Mouse (Mus musculus) embryo, embryonic 11 days (tissue): ENCODE measurements at regions not wholly inside any gene's neighbourhood (a gene's known extent, or its start where the extent isn't known, plus 50 kb on each side); places are given as distances from the start of the nearest gene placed in this dataset.

ENCODE experiments used
- DNase-seq: peaks from one replicate; pipeline ENCODE4 v3.0.0-alpha.2; 2015

DNA sequence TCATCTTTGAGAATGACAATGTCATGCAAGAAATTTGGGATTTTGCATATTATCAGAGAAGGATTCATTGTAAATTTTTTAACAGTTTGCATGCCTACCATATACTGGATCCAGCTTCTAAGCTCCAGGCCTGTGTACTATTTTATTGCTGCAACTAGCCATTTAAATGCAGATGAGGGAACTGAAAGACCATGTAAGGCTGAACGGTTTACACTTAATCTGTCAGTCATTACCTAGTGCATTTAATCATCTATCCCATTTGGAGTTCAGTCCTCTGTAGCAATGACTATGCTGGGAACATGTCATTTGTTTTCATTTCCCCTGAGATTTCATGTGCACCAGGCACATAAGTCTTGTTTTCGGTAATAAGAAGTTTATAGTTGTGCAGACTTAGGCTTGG lies 631.8 kb upstream of the Gm21961 start:
- DNase-seq = no peak

DNA sequence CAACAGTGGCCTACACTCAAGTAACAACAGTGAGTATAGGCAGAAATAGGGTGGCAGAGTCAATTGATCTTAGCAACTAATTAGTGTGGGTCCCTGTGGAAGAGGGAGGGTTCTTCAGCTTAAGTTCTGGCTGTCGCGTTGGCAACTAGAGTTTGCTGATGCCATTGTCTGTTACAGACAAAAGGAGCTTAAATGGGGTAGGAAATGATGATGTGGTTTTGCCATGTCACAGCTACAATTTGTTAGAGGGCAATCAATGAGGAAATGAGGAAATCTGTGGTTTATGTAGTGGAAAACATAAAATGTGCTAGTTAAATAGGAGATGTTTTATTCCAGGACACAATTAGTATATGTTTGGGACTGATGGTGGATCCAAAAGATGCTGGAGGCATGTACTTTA lies 624.8 kb upstream of the Gm21961 start:
- no peak for DNase-seq

DNA sequence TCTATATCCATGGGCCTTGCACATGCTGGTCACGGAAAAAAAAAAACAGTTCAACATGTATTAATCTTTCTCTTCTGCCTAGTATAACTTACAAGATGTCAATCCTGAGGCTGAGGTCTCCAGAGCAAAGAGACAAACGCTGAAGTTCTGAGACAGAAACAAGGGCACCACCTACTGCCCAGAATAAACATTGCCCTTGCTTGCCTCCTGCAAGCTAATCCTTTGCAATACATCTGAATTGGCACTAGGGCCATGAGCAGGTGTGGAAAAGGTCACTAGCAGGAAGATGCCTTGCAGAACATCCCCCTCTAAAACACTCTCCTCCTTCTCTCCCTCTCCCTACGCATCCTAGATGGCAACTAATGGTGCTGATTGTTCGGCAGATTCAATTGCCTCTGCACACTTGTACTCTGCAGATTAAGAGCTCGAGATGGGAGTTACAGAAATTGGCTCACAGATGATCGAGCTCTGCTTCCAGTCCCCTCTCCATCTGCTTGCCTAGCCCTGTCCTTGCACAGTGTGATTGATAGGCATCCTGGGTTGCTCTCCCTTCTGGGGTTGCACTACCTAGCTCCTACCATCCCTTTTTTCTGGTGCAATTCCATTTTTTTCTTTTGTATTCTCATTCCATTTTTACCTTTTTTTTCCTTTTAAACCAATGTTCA lies 622.9 kb upstream of the Gm21961 start:
- peak; percentile 70 for DNase-seq

DNA sequence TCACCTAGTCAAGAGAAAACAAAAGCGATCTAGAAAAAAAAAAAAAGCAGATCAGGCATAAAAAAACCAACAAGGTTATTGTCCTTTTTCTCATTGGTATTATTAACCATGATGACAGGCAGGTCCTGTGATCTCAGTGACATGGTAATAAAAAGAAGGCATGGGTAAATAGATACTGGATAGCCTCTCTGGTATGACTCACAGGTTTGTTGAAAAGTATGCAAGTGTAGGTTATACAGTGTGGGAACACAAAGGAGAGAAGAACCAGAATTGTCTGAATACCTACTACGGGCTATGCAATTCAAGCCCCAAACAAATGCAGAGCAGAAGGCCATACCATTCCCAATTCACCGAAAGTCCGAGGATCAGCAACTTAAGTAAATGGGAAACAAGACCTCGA lies 617.7 kb upstream of the Gm21961 start:
- DNase-seq = no peak

DNA sequence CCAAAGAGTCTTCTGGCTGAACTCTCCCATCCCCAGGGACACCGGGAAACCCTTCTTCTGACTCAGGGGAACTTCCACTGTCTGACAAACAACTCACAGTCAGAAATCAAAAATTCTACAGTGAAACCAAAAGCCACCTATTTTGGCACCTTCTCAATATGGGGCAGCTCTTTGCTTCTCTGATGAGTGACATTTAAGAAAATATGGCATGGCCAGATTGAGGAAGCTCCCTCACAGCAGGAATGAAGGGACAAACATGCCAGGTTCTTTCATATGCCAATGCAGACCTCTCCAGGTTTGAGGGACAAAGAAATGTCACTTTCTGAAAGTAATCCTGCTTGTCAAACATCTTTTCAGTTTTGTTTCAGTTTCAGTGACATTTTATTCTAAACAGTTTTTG lies 615.8 kb upstream of the Gm21961 start:
- no peak for DNase-seq

DNA sequence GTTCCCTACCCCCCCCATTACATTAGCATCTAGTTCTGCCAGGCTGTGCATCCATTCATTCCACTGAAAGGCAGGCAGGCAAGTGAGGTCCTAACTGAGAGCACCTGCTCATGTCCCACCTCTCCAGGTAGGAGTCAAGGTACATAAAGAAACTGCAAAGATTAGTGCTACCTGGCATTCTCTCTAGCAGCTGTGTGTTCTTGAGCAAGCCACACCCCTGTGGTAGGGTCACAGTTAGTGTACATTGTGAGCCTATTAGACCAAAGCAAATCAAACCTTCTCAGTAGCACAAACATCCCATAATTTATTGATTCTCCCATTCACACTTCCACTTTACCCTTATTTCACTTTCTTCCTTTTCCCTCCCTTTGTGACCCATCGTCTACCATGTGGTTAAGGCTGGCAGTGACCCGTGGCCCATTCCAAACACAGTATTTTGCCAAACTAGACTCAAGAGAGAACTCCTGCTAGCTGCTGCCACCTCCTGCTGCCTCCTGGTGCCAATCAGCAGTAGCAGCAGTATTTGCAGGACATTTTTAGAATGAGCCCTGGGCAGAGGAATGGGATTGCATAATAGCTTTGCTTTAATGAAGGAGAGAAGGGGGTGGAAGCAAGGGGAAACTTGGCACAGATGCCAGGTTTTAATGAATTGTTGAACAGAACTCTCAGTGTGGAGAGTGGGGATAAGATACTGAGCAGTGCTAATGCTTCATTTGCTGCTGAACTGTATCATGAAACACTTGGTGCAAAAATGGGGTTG lies 578.2 kb upstream of the Gm21961 start:
- DNase-seq = no peak

DNA sequence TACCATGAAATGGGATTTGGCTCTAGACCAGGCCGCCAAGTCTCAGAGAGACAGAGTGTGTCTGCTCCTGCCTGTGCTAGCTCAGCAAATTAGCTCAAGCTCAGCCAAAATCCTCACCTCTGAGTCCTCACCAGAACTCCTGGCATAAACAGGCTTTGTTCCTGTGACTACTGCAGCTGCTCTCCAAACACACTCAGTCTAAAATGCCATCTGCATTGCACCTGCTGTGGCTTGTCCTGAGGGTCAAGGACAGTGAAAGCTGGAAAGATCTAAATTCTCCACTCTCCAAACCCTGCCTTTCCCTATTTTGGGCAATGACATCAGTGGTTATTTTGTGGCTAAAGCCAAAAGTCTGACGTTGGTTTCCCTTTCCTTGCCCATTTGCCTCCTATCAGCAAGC lies 570.9 kb upstream of the Gm21961 start:
- DNase-seq = no peak

DNA sequence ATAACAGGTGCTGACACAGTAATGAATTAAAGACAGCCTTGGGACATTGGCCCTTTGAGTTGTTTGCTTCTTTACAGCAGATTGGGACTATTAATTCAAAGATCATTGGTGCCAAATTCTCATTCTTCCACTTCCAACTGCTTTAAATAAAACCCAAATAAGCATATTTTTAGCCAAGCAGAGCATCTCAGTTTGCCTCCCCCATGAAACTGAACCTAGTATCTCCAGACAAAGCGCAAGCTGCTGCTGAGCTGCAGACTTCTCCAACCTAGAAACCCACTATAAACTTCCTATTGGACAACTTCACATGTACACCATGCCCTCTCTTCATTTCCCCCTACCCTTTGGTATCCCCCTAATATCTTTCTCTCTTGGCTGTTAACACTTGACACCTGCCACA lies 564.6 kb upstream of the Gm21961 start:
- DNase-seq = no peak

DNA sequence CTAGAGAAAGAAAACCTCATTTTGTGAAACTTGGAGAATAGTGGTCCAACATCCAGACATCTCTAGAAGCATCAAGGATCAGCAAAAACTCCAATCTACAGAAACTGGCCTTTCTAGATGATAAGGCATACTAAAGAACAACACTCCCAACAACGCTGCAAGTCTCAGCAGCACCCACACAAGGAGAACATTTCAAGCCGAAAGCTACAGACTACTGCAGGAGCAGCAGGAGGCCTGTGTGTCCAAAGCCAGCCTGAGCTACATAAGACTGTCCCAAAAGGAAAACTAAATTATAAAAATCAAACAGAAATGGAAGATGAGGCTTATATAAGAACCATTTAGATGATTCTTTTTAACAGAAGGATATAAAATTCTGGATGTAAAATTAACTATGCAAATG lies 553.2 kb upstream of the Gm21961 start:
- DNase-seq = no peak

DNA sequence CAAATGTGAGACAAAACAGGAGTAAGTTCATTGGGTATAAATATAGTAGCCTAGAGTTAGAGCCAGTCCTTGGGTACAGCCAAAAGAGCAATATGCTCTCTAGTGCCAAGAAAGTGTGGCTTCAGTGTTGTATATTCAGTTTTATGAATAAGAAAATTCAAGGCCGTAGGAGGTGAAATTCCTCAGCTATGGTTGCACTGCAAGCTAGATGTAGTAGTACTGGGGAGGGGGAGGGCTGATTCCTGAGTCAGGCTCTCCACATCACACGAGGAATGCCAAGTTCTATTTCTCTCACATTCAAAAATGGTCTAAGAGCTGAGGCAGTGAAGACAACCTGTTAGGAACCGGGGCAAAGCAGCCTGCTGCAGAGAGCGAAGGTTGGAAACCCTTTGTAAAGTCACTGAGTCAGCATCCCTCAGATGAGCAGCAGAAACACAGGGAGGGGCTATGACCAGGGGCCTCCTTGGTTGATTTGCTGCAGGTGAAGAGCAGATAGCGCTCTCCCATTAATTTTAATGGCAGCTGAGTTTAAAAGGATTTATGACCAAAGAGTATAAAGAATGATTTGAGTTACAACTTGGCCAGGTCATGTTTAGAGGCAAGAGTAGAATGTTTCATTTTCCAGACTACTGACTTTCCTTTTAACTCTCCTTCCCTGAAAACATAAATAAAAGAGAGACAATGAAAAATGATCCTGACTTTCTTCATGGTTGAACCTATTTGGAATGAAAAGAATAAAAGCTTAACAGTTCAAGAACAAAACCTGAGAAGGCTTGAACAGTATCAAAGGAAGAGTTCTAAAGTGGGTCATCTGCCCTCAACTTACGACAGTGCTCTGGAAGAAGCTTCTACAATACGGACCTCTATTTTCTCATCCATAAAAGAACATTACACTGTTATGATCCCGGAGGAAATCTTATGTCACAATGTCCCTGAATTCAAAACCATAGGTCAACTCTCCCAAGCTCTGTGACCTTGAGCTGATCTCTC lies 543.4 kb upstream of the Gm21961 start:
- peak; percentile 1 for DNase-seq

DNA sequence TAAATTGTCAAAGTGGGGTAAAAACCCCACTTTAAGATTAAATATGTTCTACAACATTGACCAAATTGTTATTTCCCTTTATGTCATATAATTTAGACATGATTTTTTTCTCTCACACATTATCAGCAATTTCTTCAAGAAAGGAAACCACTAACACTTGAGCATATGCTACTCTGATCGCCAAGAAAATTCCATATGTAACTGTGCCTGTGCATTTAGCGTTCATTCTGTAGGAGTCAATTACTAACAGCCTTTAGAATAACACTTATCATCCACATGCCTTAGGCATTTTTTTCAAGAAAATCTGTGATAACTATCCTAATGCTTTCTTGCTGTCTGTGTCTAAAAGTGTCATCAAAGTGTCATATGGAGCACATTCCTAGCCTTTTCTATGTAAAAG lies 534.3 kb upstream of the Gm21961 start:
- no peak for DNase-seq

DNA sequence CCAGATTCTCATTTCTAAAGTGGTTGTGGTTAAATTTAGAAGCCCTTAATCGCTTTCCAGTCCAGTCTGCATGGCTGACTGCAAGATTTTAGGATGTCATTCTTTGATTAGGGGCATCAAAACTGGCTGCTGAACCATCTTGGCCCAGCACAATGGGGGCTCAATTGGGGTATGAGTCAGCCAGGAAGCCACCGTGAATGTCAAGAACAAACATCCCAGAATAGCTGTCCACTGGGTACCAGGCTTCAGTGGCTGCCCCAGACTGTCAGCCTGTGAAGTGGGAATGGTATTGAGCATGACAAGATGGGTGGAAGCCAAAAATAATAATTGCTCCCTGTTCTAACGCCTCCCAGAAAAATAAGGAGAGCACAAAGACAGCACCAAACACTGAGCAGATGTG lies 520.9 kb upstream of the Gm21961 start:
- DNase-seq = no peak

DNA sequence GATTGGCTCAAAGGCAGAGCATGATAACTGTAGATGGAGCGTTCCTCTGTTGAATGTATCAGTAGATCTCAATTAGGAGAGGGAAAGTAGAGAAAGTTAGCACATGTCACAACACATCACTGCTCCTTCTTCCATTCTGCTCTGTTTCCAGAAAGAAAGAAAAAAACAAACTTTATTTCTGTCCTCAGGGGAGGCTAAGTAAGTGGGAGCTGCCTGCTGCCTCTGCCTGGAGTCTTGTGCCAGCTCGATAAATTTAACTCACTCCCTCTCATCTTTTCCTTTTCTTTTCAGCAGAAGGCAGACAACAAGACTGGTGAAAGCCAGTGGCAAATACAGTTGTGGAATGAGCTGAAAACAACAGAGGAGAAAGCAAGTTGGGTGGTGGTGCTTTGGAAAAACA lies 517.5 kb upstream of the Gm21961 start:
- no peak for DNase-seq

DNA sequence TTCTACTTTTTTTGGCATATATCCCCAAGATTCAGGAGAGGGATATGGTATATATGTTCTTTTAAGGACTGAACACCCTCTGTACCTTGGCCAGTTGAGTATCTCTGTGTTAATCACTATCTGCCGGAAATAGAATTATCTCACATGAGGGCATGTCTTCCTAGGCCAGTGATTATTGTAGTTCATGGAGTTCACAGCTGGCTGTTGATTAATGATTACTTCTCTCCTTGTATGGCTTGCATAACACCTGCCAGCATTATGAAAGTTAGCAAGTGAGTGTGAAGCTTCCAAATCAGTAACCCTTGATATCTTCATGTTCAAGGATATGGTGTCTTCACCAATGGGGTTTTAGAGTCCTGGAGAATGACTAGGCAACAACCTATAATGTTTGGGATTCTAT lies 488.0 kb upstream of the Gm21961 start:
- DNase-seq = no peak

DNA sequence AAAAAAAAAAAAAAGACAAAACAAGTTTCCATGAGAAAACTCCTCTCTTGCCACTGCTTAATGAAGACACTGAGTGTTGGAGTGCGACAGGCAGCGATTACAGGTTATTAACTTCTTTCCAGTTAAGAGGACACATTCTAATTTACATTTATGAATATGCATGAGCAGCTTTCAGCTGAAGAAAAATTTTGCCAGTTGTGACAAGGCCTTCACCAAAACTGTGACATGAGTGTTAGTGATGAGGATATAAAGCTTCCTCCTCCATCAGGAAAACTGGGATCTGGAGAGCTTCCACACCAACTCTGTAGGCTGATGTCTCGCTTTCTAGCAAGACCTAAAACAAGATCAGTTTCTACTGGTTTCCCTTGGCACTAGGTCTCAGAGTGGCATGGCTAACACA lies 464.2 kb upstream of the Gm21961 start:
- no peak for DNase-seq

DNA sequence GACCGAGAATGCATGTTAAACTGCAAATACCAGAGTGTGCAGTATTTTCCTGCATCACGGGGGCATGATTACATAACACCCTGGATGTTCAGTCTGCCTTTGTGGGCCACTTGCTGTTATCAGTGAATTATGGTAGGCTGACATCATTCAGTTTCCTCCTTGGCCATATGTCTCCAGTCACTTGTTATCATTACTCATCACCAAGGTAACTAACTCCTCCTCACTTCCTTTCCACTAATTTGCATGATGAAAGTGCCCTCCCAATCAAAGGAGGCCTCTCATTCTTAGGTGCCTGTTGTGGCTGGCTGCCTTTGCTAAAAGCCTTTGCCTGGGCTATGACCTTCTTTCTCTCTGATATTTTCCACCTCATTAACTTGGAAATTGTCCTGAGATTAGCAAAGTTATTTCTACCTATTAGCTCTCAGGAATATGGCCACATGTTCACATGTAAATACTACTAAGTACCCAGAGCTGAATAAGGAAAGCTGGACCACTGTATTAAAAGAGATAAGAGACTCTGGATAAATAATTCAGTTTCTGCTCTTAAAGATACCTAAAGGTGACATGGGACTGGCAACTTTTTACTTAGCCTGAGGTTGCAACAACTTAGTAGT lies 440.6 kb upstream of the Gm21961 start:
- DNase-seq = peak; percentile 4

DNA sequence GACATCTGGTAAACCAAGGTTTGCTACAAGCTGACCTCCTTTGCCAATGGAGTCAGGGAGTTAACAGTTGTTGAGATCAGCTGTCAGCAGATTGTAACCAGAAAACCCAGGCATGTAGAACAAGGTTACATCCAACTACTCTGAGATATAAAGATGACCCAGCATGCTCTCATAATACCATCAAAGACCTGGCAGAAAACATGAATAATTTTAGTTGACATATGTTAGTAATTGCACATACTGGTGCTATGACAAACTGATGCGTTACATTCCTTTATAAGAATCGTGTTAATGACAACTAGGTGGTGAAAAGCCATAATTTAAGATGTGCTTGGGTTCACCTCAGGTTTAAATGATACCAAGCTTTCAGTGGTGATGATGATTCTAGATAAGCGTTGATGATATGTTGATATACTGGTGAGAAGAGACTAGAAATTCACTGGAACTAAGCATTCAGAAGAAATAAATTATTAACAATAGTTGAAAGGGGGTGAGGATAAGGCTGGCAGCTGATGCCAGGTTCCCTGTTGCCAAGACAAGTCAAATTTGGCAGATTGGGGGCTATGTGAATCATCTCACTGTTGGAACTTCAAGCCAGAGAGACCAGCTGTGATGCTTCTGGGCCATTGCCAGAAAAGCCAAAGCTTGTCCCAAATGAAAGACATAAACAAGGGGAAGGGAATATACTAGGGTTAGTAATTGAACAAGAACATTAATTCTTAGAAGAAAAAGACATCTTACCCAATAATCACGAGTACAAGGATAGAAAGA lies 437.7 kb upstream of the Gm21961 start:
- DNase-seq = no peak

DNA sequence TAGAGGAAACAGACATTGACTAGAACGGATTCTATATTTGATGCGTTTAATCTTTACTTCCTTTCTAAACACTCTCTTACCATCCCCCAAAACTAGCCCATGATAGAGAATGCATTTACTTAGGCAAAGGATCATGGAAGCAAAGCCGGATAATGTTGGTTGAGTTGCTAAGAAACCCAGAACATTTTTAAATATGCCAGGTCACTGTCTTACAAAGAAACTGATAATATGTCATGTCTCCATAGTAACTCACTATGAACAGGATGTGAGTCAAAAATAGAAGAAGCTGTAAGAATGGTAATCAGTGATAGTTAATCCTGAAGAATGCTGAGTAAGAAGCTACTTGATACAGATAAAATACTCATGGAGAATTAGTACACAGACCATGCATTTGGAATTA lies 405.0 kb upstream of the Gm21961 start:
- no peak for DNase-seq
